Mouse (Mus musculus) ES-E14 (cell line): ENCODE data around the gene Pla1a. TPM values are rescaled to one million over a fixed set of nuclear protein-coding genes. Genes with fewer than 3 reads are reported as not detected.

Source experiments
- DNase-seq: peaks from one replicate; pipeline ENCODE4 v3.0.0-alpha.2; 2013; ENCODE audit warnings: low read depth, low spot score
- H3K27ac ChIP-seq: 2 replicates; pipeline ENCODE4 v1.5.1; 2012; ENCODE audit warnings: low read depth, mild to moderate bottlenecking, low read length, moderate library complexity, mixed read lengths; ENCODE audit not compliant: poor library complexity, insufficient read depth, severe bottlenecking
- H3K36me3 ChIP-seq: 2 replicates; pipeline ENCODE4 v1.6.1; 2012; ENCODE audit warnings: mild to moderate bottlenecking, low read length, moderate library complexity, mixed read lengths; ENCODE audit not compliant: control insufficient read depth, poor library complexity, insufficient read depth, severe bottlenecking
- H3K4me1 ChIP-seq, 2 experiments: fragments of 150-350 bp in 1 of 2; sonication (generic) in 1 of 2; 2 replicates each; pipeline ENCODE4 v1.6.1; 2012; ENCODE audit warnings: low read length in 2 of 2, mild to moderate bottlenecking in 1 of 2, mixed read lengths in 1 of 2; ENCODE audit not compliant: control insufficient read depth in 2 of 2, insufficient read depth in 2 of 2, poor library complexity in 1 of 2
- H3K4me3 ChIP-seq, 2 experiments: fragments of 150-350 bp in 1 of 2; sonication (generic) in 1 of 2; 2 replicates each; pipeline ENCODE4 v1.5.1; 2012; ENCODE audit warnings: low read length in 2 of 2, low read depth in 1 of 2, mild to moderate bottlenecking in 1 of 2, mixed read lengths in 1 of 2; ENCODE audit not compliant: insufficient read depth in 1 of 2, poor library complexity in 1 of 2, severe bottlenecking in 1 of 2
- H3K9ac ChIP-seq: 2 replicates; pipeline ENCODE4 v1.6.1; 2012; ENCODE audit warnings: low read depth, mild to moderate bottlenecking, low read length, mixed read lengths; ENCODE audit not compliant: poor library complexity, insufficient read depth, severe bottlenecking
- H3K9me3 ChIP-seq: fragments of 150-350 bp; sonication (generic); 2 replicates; pipeline ENCODE4 v1.6.1; 2012; ENCODE audit warnings: low read depth, mild to moderate bottlenecking, low read length; ENCODE audit not compliant: control insufficient read depth, insufficient read depth
- CHD2 ChIP-seq: IDR thresholded peaks from 2 replicates; pipeline ENCODE4 v1.6.1; 2014; ENCODE audit warnings: mild to moderate bottlenecking, low read depth, low read length, inconsistent platforms
- HCFC1 ChIP-seq: IDR thresholded peaks from 2 replicates; pipeline ENCODE4 v1.6.1; 2012; ENCODE audit warnings: low read length, inconsistent platforms, borderline replicate concordance; ENCODE audit not compliant: insufficient read depth
- MAFK ChIP-seq: IDR thresholded peaks from 2 replicates; pipeline ENCODE4 v1.6.1; 2014; ENCODE audit warnings: mild to moderate bottlenecking, low read depth, low read length, inconsistent platforms; ENCODE audit not compliant: insufficient read depth
- ZC3H11A ChIP-seq: IDR thresholded peaks from 2 replicates; pipeline ENCODE4 v1.6.1; 2012; ENCODE audit warnings: low read depth, mild to moderate bottlenecking, inconsistent platforms, low read length, borderline replicate concordance
- ZNF384 ChIP-seq: IDR thresholded peaks from 2 replicates; pipeline ENCODE4 v1.6.1; 2012; ENCODE audit warnings: low read depth, low read length, inconsistent platforms
- in situ Hi-C, 2 experiments: fragments of 600-800 bp; cut with MboI; formaldehyde crosslinking; loops; one replicate each; pipeline ENCODE4 v1.15.1; 2025; ENCODE audit warnings: low sequenced_read_pairs in 2 of 2, inconsistent platforms in 1 of 2; ENCODE audit not compliant: unreplicated experiment in 2 of 2
- total RNA-seq: library from RNA; depleted of rRNA; stranded (reverse); fragments of 300-350 nt; gene quantifications from 2 replicates; pipeline ENCODE4 v1.2.3, GENCODE M21; 2012

Gene Pla1a
- total RNA-seq, 1 experiment = 4.9 TPM

- H3K27ac ChIP-seq = peak within 1 kb of the TSS; percentile 65
- no peaks in the 10 kb centered on the region for H3K9me3 ChIP-seq
- no peak for DNase-seq
- peaks cover 10 to 17% of the 10 kb centered on the region in 2 experiments for H3K4me1 ChIP-seq
- peak within 1 kb of the TSS; percentile 75 to 95 for H3K4me3 ChIP-seq
- in situ Hi-C loops = no loop called here
- peak within 1 kb of the TSS; percentile 85 for H3K9ac ChIP-seq
- TF ChIP-seq ZC3H11A = no peak
- peak; percentile 53; the same call in 1 of the 2 replicates for TF ChIP-seq HCFC1
- TF ChIP-seq ZNF384 = no peak
- H3K36me3 ChIP-seq = peaks cover 6% of the 10 kb centered on the region; the same call in 1 of the 2 replicates
These were observed 19.7 kb upstream of the Pla1a start, which contains the start of gene Adprh for GRCm38 (mm10) chr16:38452442-38453202. Adprh (minus strand) TSS chr16:38452703.

- Histone ChIP-seq H3K9ac (peak overlapping the region; percentile 85), H3K9me3 (no peaks in the 10 kb centered on the region), H3K4me3 (peak overlapping the region; percentile 75 to 95), H3K4me1 (peaks cover 8 to 11% of the 10 kb centered on the region in 2 experiments), H3K27ac (peak overlapping the region; percentile 65), H3K36me3 (peaks cover 13% of the 10 kb centered on the region; the same call in 1 of the 2 replicates)
- in situ Hi-C loops = no loop called here
- TF ChIP-seq ZC3H11A (no peak), MAFK (no peak), ZNF384 (no peak), HCFC1 (no peak), CHD2 (no peak)
- no peak for DNase-seq
These were observed 18.7 kb upstream of the Pla1a start for GRCm38 (mm10) chr16:38451421-38452205.

GRCm38 (mm10) chr16:38450707-38451106 is 17.8 kb upstream of the Pla1a start:
- no peak for DNase-seq
- no peaks in the 10 kb centered on the region for H3K9me3 ChIP-seq
- peaks cover 9 to 12% of the 10 kb centered on the region in 2 experiments for H3K4me1 ChIP-seq
- TF ChIP-seq CHD2 (no peak), ZNF384 (no peak), ZC3H11A (no peak), HCFC1 (no peak), MAFK (no peak)
- peaks cover 17% of the 10 kb centered on the region for H3K36me3 ChIP-seq
- peak overlapping the region; percentile 54; the same call in 1 of the 2 replicates for H3K27ac ChIP-seq
- peak overlapping the region; percentile 61; the same call in 1 of the 2 replicates for H3K9ac ChIP-seq
- in situ Hi-C loops = no loop called here
- H3K4me3 ChIP-seq = peak overlapping the region; percentile 2 to 44; a peak in 1 of 4 replicates

GRCm38 (mm10) chr16:38448458-38448857 is 15.5 kb upstream of the Pla1a start:
- peaks cover 26% of the 10 kb centered on the region for H3K36me3 ChIP-seq
- TF ChIP-seq CHD2 = no peak
- no peak for TF ChIP-seq MAFK
- TF ChIP-seq ZNF384 = no peak
- TF ChIP-seq HCFC1 = no peak
- TF ChIP-seq ZC3H11A = no peak
- DNase-seq = no peak
- H3K9me3 ChIP-seq = no peaks in the 10 kb centered on the region
- in situ Hi-C loops = no loop called here
- H3K27ac ChIP-seq = peak overlapping the region; percentile 12; the same call in 1 of the 2 replicates
- H3K4me3 ChIP-seq = peak overlapping the region in 1 of 2 experiments; percentile 50; a peak in 1 of 4 replicates
- H3K4me1 ChIP-seq = peaks cover 4 to 11% of the 10 kb centered on the region in 2 experiments; a peak in 3 of 4 replicates
- H3K9ac ChIP-seq = peak overlapping the region; percentile 78; the same call in 1 of the 2 replicates
